Mouse (Mus musculus) cerebellum, adult 18-20 months (tissue): Measurements from ENCODE around the gene C330007P06Rik.
"Not testable (repeated sequence)": the region's sequence is repeated elsewhere in the genome, so short reads cannot be mapped to it uniquely, and the experiment has no call there.

ENCODE experiments used
- DNase-seq, 2 experiments: peaks; one replicate each; pipeline ENCODE4 v3.0.0; 2021

Gene C330007P06Rik

GRCm38 (mm10) chrX:36873765-36874164 is at the start of gene C330007P06Rik, which contains the start of gene Ube2a:
TSS of gene C330007P06Rik (minus strand) at chrX:36874111.
TSS of gene Ube2a (plus strand) at chrX:36873900.
- DNase-seq = no peak

- no peak for DNase-seq
These were observed 47.4 kb upstream of the C330007P06Rik start for GRCm38 (mm10) chrX:36921346-36921745.

DNA sequence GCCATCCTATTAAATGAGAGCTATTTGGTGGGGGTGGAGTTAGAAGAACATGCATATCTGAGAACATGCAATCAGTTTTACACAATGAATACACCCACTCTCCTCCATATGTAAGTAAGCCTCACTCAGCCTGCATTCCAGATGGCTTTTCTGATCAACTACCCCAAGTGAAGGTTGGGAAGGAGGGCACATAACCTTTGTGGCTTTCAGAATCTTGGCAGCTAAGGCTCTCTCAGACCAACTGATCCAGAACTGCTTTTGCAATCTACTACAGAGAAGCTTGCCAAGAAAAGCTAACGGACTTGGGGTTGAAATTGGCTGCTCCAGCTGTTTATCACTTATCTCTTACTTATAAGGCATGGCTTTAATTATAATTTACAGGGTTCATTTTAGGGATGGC is 43.8 kb upstream of the C330007P06Rik start:
- no peak for DNase-seq

DNA sequence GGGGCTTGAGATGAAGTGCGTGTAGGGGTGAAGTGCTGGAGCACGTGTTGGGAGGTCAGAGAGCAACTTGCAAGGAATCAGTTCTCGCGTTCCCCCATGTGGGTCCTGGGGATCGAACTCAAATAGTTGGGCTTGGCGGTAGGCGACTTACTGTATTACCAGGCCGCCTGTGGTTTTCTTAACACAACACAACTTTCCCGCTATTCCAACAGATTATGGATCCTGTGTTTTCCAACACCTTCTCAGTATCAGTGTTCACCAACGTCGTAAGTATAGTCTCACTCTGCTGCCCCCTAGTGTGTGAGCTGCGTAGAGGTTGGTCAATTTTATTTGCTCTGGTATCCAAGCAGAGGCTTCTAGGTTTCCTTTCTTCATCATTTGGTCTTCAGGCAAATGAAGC is 37.4 kb upstream of the C330007P06Rik start:
- peak; percentile 52 to 62 for DNase-seq

GRCm38 (mm10) chrX:36906539-36906938 is 32.6 kb upstream of the C330007P06Rik start:
- no peak for DNase-seq

- peak; percentile 90 for DNase-seq
These were observed 29.3 kb upstream of the C330007P06Rik start for GRCm38 (mm10) chrX:36903115-36903768.

GRCm38 (mm10) chrX:36902321-36903114 is 28.6 kb upstream of the C330007P06Rik start, which contains the start of gene Nkrf:
TSS of gene Nkrf (minus strand) at chrX:36902899.
- DNase-seq = peak; percentile 39 to 56

- no peak for DNase-seq
These were observed 27.7 kb upstream of the C330007P06Rik start for GRCm38 (mm10) chrX:36901655-36902054.

DNA sequence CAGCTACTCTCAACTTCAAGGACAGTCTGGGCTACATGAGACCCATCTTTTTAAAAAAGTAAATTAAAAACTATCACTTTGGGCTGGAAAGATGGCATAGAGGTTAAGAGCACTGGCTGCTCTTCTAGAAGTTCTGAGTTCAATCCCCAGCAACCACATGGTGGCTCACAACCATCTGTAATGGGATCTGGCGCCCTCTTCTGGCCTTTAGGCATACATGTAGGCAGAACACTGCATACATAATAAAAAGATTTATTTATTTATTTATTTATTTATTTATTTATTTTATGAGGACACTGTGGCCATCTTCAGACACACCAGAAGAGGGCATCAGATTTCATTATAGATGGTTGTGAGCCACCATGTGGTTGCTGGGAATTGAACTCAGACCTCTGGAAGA is 25.0 kb upstream of the C330007P06Rik start:
- not testable (repeated sequence) for DNase-seq

GRCm38 (mm10) chrX:36884719-36885118 is 10.8 kb upstream of the C330007P06Rik start:
- no peak for DNase-seq

DNA sequence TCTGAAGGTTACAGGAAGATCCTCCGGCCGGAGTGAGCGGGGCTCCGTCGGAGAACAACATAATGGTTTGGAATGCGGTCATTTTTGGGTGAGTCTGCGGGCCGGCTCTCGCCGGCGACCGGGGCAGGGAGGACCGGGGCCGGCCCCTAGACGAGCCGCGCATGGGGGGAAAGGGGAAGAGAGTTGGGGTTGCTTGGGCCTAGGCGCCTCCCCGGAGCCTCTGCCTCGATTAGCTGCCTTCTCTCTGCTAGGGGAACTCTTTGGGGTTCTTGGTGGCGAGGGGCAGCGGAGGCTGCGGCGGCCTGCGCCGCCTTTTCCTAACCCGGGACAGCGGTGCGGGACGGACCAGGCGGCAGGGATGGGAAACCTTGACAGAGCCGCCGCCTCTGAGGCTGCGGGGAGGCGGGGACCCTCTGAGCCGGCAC is 805 bp upstream of the C330007P06Rik start:
- peak in 1 of 2 experiments; percentile 8 for DNase-seq

GRCm38 (mm10) chrX:36874178-36874696 is 326 bp upstream of the C330007P06Rik start:
- DNase-seq = peak; percentile 89

GRCm38 (mm10) chrX:36870372-36870771 is 3.5 kb downstream of the C330007P06Rik start:
- no peak for DNase-seq

DNA sequence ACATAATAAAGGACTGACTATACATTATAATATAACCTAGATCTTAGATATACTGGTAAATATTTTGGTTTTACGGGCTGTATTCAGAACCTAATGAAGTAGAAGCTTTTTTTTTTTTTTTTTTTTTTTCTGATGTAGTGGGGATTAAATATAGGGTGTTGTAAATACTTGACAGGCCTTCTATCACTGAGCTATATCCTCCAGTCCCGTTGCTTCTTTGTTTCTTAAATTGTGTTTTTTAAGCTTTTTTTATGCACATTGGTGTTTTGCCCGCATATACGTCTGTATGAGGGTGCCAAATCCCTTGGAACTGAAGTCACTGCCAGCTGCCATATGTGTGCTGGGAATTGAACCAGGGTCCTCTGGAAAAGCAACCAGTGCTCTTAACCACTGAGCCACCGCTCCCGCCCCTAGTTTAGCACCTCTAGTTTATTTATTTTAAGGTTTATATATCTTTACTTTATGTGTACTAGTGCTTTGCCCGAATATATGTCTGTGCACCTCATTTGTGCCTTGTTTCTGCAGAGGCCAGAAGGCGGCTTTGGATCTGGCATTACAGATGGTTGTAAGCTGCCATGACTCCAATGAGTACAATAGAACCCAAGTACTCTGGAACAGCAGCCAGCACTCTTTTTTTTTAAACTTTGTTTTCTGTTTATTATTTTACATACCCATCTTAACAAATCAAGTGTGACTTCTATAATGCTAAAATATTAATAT is 9.1 kb downstream of the C330007P06Rik start:
- no peak for DNase-seq

DNA sequence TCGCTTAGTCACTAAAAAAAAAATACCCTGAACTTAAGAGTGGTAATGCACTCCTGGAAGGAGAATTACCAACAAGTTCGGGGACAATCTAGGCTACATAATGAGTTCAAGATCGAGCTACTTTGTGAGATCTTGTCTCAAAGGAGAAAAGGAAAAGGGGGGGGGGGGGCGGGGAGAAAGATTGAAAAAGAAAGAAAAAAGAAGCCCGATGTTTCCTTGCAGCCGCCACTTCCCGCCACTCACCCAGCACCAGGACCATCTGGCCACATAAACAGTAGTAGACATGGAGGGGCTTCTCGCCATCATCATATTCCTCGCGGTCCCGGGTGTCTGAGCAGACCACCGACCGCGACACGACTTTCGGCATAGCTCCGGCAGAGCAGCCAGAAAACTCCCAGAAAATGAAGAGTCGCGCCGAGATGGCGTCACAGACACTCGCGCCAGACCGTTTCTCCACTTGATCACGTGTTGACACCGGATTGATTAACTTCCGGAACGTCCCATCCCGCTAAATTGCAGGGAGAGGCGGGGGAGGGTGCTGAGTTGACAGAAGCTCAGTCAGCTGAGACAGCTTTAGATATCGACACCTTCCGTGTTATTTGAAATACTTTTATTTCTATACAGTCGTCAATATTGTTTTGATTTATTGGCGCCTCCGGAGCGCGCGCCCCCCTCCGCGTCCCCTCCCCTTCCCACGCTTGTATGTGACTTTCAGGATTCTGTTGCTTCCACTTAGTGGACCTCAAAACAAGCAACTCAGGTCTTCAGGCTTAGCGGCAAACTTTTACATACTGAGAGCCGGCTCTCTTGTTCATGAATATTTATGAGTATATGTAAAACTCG is 9.9 kb downstream of the C330007P06Rik start:
- peak; percentile 82 to 85 for DNase-seq

DNA sequence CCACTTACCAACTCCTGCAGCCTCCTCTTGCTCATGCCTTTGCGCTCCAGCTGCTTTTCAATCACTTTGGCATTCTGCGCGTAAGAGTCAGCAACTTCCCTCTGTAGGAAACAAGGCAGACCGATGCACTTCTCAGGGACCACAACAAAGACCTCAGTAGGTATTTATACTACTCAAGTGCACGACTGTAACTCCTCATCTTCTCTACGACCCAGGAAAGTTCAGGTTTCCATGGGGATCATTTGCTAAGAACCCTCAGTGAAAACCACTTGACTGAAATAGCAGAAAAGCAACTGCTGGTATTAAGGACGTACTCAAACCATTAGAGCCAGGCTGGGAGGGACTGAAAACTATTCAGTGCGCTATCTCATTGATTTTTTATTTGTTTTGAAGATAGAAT is 21.3 kb downstream of the C330007P06Rik start:
- no peak for DNase-seq

- no peak for DNase-seq
These were observed 26.8 kb downstream of the C330007P06Rik start for GRCm38 (mm10) chrX:36847152-36847551.

DNA sequence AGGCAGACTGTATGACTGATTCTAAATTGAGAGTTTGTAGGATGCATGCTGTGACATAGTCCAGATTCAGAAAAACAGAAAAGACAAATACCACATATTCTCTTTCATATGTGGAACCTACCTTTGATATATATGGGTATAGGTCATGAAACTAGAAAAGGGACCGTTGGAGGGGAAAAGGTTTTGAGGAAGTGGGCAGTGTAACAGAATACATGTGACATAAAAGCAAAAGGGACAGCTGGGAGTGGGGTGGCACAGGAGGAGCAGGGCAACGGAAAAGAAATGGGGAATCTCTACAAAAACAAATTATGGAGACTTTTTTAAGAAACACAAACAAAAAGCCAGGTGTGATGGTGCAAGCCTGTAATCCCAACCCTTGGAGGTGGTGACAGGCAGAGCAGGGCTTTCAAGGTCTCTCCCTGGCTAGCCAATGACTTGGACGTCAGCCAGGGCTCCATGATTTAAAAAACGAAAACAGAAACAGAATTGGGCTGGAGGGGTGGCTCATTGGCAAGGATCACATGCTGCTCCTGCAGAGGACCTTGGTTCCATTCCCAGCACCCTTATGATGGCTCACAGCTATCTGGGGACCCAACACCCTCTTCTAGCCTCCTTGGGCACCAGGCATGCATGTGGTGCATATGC is 30.4 kb downstream of the C330007P06Rik start:
- DNase-seq = no peak

DNA sequence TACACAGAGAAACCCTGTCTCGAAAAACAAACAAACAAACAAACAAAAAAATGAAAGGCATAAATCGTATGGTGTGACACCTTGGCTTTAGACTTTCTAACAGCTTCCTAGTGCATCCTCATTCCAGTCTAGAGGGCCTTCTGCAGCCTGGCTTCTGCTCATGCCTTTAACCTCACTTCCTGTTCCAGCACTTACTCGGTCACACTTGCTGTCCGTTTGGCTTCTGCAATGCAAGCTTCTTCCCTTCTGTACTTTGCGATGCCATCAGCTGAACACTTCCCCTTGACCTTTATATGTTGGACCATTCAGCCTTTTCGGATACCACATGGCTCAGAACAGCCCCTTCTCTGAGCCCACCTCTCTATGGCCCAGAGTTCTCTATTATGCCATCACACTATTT is 32.2 kb downstream of the C330007P06Rik start:
- DNase-seq = no peak

GRCm38 (mm10) chrX:36839391-36839790 is 34.5 kb downstream of the C330007P06Rik start:
- no peak for DNase-seq

GRCm38 (mm10) chrX:36837069-36837676 is 36.7 kb downstream of the C330007P06Rik start:
- no peak for DNase-seq
